Mouse (Mus musculus) central nervous system, embryonic 18 days (tissue): ENCODE data around the gene Nit2. TPM values are rescaled to one million over a fixed set of nuclear protein-coding genes. Genes with fewer than 3 reads are reported as not detected.

Experiments used
- polyA plus RNA-seq: library from polyadenylated mRNA; depleted of rRNA; stranded (reverse); fragments of >200 nt; gene quantifications from 2 replicates; pipeline ENCODE4 v1.2.3, GENCODE M21; 2012; rRNA removed

Nit2 gene
- polyA plus RNA-seq, result 24.1 and 26.3 TPM in 2 replicates

GRCm38 (mm10) chr16:57166611-57167513 lies at the start of gene Nit2:
TSS of gene Nit2 (minus strand) at chr16:57167341.

GRCm38 (mm10) chr16:57120913-57121815 lies 46.0 kb downstream of the Nit2 start, which contains the start of gene Tomm70a:
TSS of gene Tomm70a (plus strand) at chr16:57121703.

Other genes with a start within 250 kb of the Nit2 start
- 0.49 and 0.51 TPM in 2 replicates for gene Lnp1, start 239.3 kb downstream of the Nit2 start, polyA plus RNA-seq
- gene Tmem45a2, start 96.0 kb downstream of the Nit2 start, polyA plus RNA-seq, result 0.03 TPM in 1 of 2 replicates, not detected in the other
- 61.1 and 64.4 TPM in 2 replicates for gene Tomm70a, start 45.6 kb downstream of the Nit2 start, polyA plus RNA-seq
- gene Tbc1d23, start 64.2 kb upstream of the Nit2 start, polyA plus RNA-seq, result 49.6 and 51.4 TPM in 2 replicates
- 2.2 and 2.8 TPM in 2 replicates for gene Tmem30c, start 125.5 kb upstream of the Nit2 start, polyA plus RNA-seq
- 2.0 and 2.4 TPM in 2 replicates for gene Filip1l, start 185.8 kb upstream of the Nit2 start, polyA plus RNA-seq